Mouse (Mus musculus) forebrain, embryonic 16.5 days (tissue): ENCODE measurements around the gene Ccdc177. TPM values are rescaled to one million over a fixed set of nuclear protein-coding genes. Genes with fewer than 3 reads are reported as not detected.

Experiments used
- ATAC-seq: fragments of 200-750 bp; cut with Nextera tagmentation; 2 replicates; pipeline ENCODE4 v1.8.0; 2017; ENCODE audit warnings: mild to moderate bottlenecking, moderate library complexity
- H3K27ac ChIP-seq: fragments of 300-500 bp; sonication (generic); 2 replicates; pipeline ENCODE4 v1.5.1; 2014; ENCODE audit warnings: low read length, control low read depth
- H3K27me3 ChIP-seq: fragments of 300-500 bp; sonication (generic); replicated peaks from 2 replicates; pipeline ENCODE4 v1.6.1; 2014; ENCODE audit warnings: low read length; ENCODE audit not compliant: control insufficient read depth, insufficient read depth
- H3K36me3 ChIP-seq: fragments of 300-500 bp; sonication (generic); 2 replicates; pipeline ENCODE4 v1.6.1; 2014; ENCODE audit not compliant: control insufficient read depth, insufficient read depth
- H3K4me1 ChIP-seq: fragments of 300-500 bp; sonication (generic); replicated peaks from 2 replicates; pipeline ENCODE4 v1.6.1; 2014; ENCODE audit warnings: low read length; ENCODE audit not compliant: control insufficient read depth, insufficient read depth
- H3K4me2 ChIP-seq: fragments of 300-500 bp; sonication (generic); 2 replicates; pipeline ENCODE4 v1.6.1; 2014; ENCODE audit warnings: mild to moderate bottlenecking, low read length, control low read depth
- H3K4me3 ChIP-seq: fragments of 300-500 bp; sonication (generic); replicated peaks from 2 replicates; pipeline ENCODE4 v1.5.1; 2014; ENCODE audit warnings: mild to moderate bottlenecking, low read length, control low read depth
- H3K9ac ChIP-seq: fragments of 300-500 bp; sonication (generic); replicated peaks from 2 replicates; pipeline ENCODE4 v1.6.1; 2014; ENCODE audit warnings: low read depth, low read length, control low read depth
- H3K9me3 ChIP-seq: fragments of 300-500 bp; sonication (generic); 2 replicates; pipeline ENCODE4 v1.6.1; 2016; ENCODE audit warnings: low read length; ENCODE audit not compliant: control insufficient read depth
- WGBS: fragments of 180-500 bp; shearing (Covaris S2); extraction: QIAGEN DNeasy Blood & Tissue Kit; methylation state at CpG from one replicate; pipeline ENCODE4 v1.1.7; 2014; 5-methylcytosine and 5-hydroxymethylcytosine counted together
- polyA plus RNA-seq: library from polyadenylated mRNA; unstranded; fragments of >200 nt; fragmentation: Nextera tagmentation; extraction: Ambion mirVana; gene quantifications from 2 replicates; pipeline ENCODE4 v1.2.1, GENCODE M21; 2015

Gene Ccdc177
- polyA plus RNA-seq, 1 experiment from 2014 or later, result 4.5 TPM

GRCm38 (mm10) chr12:80730567-80730966 is 29.9 kb downstream of the Ccdc177 start:
- no peak overlapping the region for H3K9ac ChIP-seq
- 0 out of 2 replicates have a peak, but pooled peaks cover 2% of the 10 kb centered on the region for H3K27me3 ChIP-seq
- ATAC-seq, result peak; percentile 90
- 3% methylated on average over 9 of the region's 9 CpGs for WGBS
- no peaks in the 10 kb centered on the region for H3K9me3 ChIP-seq
- no peak overlapping the region for H3K4me3 ChIP-seq
- peak overlapping the region; percentile 1 for H3K4me2 ChIP-seq
- no peak overlapping the region for H3K27ac ChIP-seq
- no peaks in the 10 kb centered on the region for H3K36me3 ChIP-seq
- peaks cover 5% of the 10 kb centered on the region; the same call in 1 of the 2 replicates for H3K4me1 ChIP-seq

- no peaks in the 10 kb centered on the region for H3K9me3 ChIP-seq
- H3K4me3 ChIP-seq, result no peak overlapping the region
- no peak overlapping the region for H3K9ac ChIP-seq
- no peaks in the 10 kb centered on the region for H3K36me3 ChIP-seq
- peak; percentile 39 for ATAC-seq
- peak overlapping the region; percentile 1 for H3K4me2 ChIP-seq
- 0 out of 2 replicates have a peak, but pooled peaks cover 4% of the 10 kb centered on the region for H3K4me1 ChIP-seq
- H3K27ac ChIP-seq, result no peak overlapping the region
- H3K27me3 ChIP-seq, result 0 out of 2 replicates have a peak, but pooled peaks cover 2% of the 10 kb centered on the region
- 72% methylated on average over 12 of the region's 12 CpGs for WGBS
These were observed 30.5 kb downstream of the Ccdc177 start for GRCm38 (mm10) chr12:80729758-80730530.

- no peak for ATAC-seq
- Histone ChIP-seq H3K36me3 (no peaks in the 10 kb centered on the region), H3K4me1 (0 out of 2 replicates have a peak, but pooled peaks cover 4% of the 10 kb centered on the region), H3K9me3 (no peaks in the 10 kb centered on the region), H3K27ac (no peak overlapping the region), H3K27me3 (0 out of 2 replicates have a peak, but pooled peaks cover 2% of the 10 kb centered on the region), H3K4me2 (no peak overlapping the region), H3K4me3 (no peak overlapping the region), H3K9ac (no peak overlapping the region)
- 54% methylated on average over 2 of the region's 2 CpGs for WGBS
These were observed 31.7 kb downstream of the Ccdc177 start for GRCm38 (mm10) chr12:80728814-80729213.

- Histone ChIP-seq H3K9ac (no peak overlapping the region), H3K9me3 (no peaks in the 10 kb centered on the region), H3K36me3 (no peaks in the 10 kb centered on the region), H3K4me3 (no peak overlapping the region), H3K4me1 (0 out of 2 replicates have a peak, but pooled peaks cover 4% of the 10 kb centered on the region), H3K27me3 (0 out of 2 replicates have a peak, but pooled peaks cover 2% of the 10 kb centered on the region), H3K27ac (no peak overlapping the region), H3K4me2 (no peak overlapping the region)
- WGBS, result 24% methylated on average over 1 of the region's 1 CpGs
- no peak for ATAC-seq
These were observed 32.3 kb downstream of the Ccdc177 start for GRCm38 (mm10) chr12:80728207-80728606.

- H3K27ac ChIP-seq, result no peak overlapping the region
- H3K36me3 ChIP-seq, result no peaks in the 10 kb centered on the region
- ATAC-seq, result peak; percentile 50; the same call in 1 of the 2 replicates
- 0 out of 2 replicates have a peak, but pooled peaks cover 2% of the 10 kb centered on the region for H3K27me3 ChIP-seq
- no peak overlapping the region for H3K4me2 ChIP-seq
- H3K4me3 ChIP-seq, result no peak overlapping the region
- no peaks in the 10 kb centered on the region for H3K9me3 ChIP-seq
- H3K4me1 ChIP-seq, result 0 out of 2 replicates have a peak, but pooled peaks cover 3% of the 10 kb centered on the region
- WGBS, result 22% methylated on average over 10 of the region's 10 CpGs
- no peak overlapping the region for H3K9ac ChIP-seq
These were observed 35.5 kb downstream of the Ccdc177 start for GRCm38 (mm10) chr12:80724853-80725559.

GRCm38 (mm10) chr12:80721458-80721857 is 39.0 kb downstream of the Ccdc177 start:
- no peaks in the 10 kb centered on the region for H3K9me3 ChIP-seq
- no peak overlapping the region for H3K4me3 ChIP-seq
- H3K27me3 ChIP-seq, result no peaks in the 10 kb centered on the region
- 89% methylated on average over 15 of the region's 15 CpGs for WGBS
- H3K4me1 ChIP-seq, result no peaks in the 10 kb centered on the region
- no peaks in the 10 kb centered on the region for H3K36me3 ChIP-seq
- H3K9ac ChIP-seq, result no peak overlapping the region
- H3K4me2 ChIP-seq, result no peak overlapping the region
- H3K27ac ChIP-seq, result no peak overlapping the region
- no peak for ATAC-seq

- Histone ChIP-seq H3K36me3 (no peaks in the 10 kb centered on the region), H3K4me2 (no peak overlapping the region), H3K27me3 (no peaks in the 10 kb centered on the region), H3K27ac (no peak overlapping the region), H3K9ac (no peak overlapping the region), H3K9me3 (no peaks in the 10 kb centered on the region), H3K4me1 (no peaks in the 10 kb centered on the region), H3K4me3 (no peak overlapping the region)
- WGBS, result 68% methylated on average over 12 of the region's 12 CpGs
- ATAC-seq, result no peak
These were observed 40.0 kb downstream of the Ccdc177 start for GRCm38 (mm10) chr12:80720507-80720906.

GRCm38 (mm10) chr12:80719141-80719540 is 41.3 kb downstream of the Ccdc177 start:
- Histone ChIP-seq H3K36me3 (no peaks in the 10 kb centered on the region), H3K4me2 (no peak overlapping the region), H3K4me3 (no peak overlapping the region), H3K27ac (no peak overlapping the region), H3K9me3 (no peaks in the 10 kb centered on the region), H3K27me3 (no peaks in the 10 kb centered on the region), H3K9ac (no peak overlapping the region), H3K4me1 (no peaks in the 10 kb centered on the region)
- no peak for ATAC-seq
- WGBS, result 79% methylated on average over 2 of the region's 2 CpGs

GRCm38 (mm10) chr12:80715915-80716314 is 44.6 kb downstream of the Ccdc177 start:
- Histone ChIP-seq H3K4me3 (no peak overlapping the region), H3K27me3 (no peaks in the 10 kb centered on the region), H3K36me3 (no peaks in the 10 kb centered on the region), H3K4me2 (no peak overlapping the region), H3K9ac (no peak overlapping the region), H3K4me1 (no peaks in the 10 kb centered on the region), H3K27ac (no peak overlapping the region), H3K9me3 (no peaks in the 10 kb centered on the region)
- 80% methylated on average over 6 of the region's 6 CpGs for WGBS
- ATAC-seq, result no peak
